Mouse (Mus musculus) small intestine, adult 2 months (tissue): ENCODE data around the gene Phf5a.

Source experiments
- CTCF ChIP-seq: fragments of 200-500 bp; IDR thresholded peaks from 2 replicates; pipeline ENCODE4 v1.5.1; 2012; ENCODE audit warnings: low read depth, mild to moderate bottlenecking, control low read depth, inconsistent platforms, low read length, moderate library complexity, mixed read lengths; ENCODE audit not compliant: insufficient replicate concordance, insufficient read length; ENCODE audit errors: extremely low read depth
- POLR2A ChIP-seq: fragments of 200-500 bp; IDR thresholded peaks from 2 replicates; pipeline ENCODE4 v1.6.1; 2012; ENCODE audit warnings: low read depth, mild to moderate bottlenecking, control low read depth, inconsistent platforms, low read length, moderate library complexity

DNA sequence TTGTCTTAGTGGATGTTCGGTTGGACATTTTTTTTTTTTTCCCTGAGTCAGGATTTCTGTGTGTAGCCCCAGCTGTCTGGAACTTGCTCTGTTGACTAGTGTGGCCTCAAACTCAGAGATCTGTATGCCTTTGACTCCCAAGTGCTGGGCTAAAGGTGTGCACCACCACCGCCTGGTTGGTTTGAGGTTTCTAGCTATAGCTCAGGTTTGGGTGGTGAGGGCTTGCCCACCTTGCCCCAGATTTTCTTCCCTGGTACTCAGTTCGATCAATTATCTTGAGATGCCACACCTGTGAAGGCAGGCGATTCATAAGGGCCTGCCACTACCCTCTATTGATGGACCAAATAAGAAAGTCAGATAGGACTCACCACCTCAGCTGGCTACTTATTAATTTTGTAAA lies 24.6 kb downstream of the Phf5a start:
- TF ChIP-seq CTCF (no peak), POLR2A (no peak)
